Comparison of ENCODE assay signal across 18 mouse cellular contexts in genomic region chr6:23280811-23281513, GRCm38 (mm10). TPM values are rescaled to one million over a fixed set of nuclear protein-coding genes. Genes with fewer than 3 reads are reported as not detected.
DNase-seq lines count a peak whose midpoint lies in the region; ATAC-seq lines count a peak whose summit lies in the region.
"Had no signal": no experiment of that assay in that cellular context is flagged by ENCODE, and none has a peak within 500 bp of the region (broad histone marks: within the 10 kb centered on the region; RNA-seq: fewer than 3 reads in every experiment).

No protein-coding gene starts in this region.

- H3K4me3 ChIP-seq in embryonic facial prominence, embryonic 14.5 days (ENCODE audit: low read depth, low read length) = no peak overlapping the region
- no peak overlapping the region for H3K4me3 ChIP-seq in hindbrain, embryonic 11.5 days (ENCODE audit: low read depth, low read length)
- H3K4me3 ChIP-seq in midbrain, embryonic 15.5 days = no peak overlapping the region
- H3K4me3 ChIP-seq: embryonic facial prominence, embryonic 12.5 days; heart, embryonic 10.5 days had no signal

- no peak overlapping the region for H3K27ac ChIP-seq in embryonic facial prominence, embryonic 14.5 days (replicated peaks; ENCODE audit: low read depth, low read length)
- H3K27ac ChIP-seq in hindbrain, embryonic 11.5 days (ENCODE audit: low read depth, low read length) = no peak overlapping the region
- no peak overlapping the region for H3K27ac ChIP-seq in midbrain, embryonic 15.5 days
- H3K27ac ChIP-seq: embryonic facial prominence, embryonic 12.5 days; heart, embryonic 10.5 days had no signal

- peak; percentile 69 for ATAC-seq in embryonic facial prominence, embryonic 14.5 days (ENCODE audit: low read depth)
- ATAC-seq in hindbrain, embryonic 11.5 days (ENCODE audit: low FRiP score) = peak; percentile 91
- peak; percentile 81 for ATAC-seq in midbrain, embryonic 15.5 days (replicated peaks)
- ATAC-seq: CD4-positive, CD25-positive, alpha-beta regulatory T cell, adult 4 months had no signal

- no peaks in the 10 kb centered on the region for H3K4me1 ChIP-seq in embryonic facial prominence, embryonic 14.5 days (ENCODE audit: control insufficient read depth, insufficient read depth, low read length)
- no peaks in the 10 kb centered on the region for H3K4me1 ChIP-seq in hindbrain, embryonic 11.5 days (replicated peaks; ENCODE audit: control insufficient read depth, insufficient read depth, low read length)
- no peaks in the 10 kb centered on the region for H3K4me1 ChIP-seq in midbrain, embryonic 15.5 days
- H3K4me1 ChIP-seq: embryonic facial prominence, embryonic 12.5 days; heart, embryonic 10.5 days had no signal

- no peak overlapping the region for H3K9ac ChIP-seq in embryonic facial prominence, embryonic 14.5 days (ENCODE audit: low read depth, low read length)
- no peak overlapping the region for H3K9ac ChIP-seq in hindbrain, embryonic 11.5 days (ENCODE audit: low read depth, low read length)
- H3K9ac ChIP-seq in midbrain, embryonic 15.5 days = no peak overlapping the region
- H3K9ac ChIP-seq: embryonic facial prominence, embryonic 12.5 days had no signal

- peaks cover 2% of the 10 kb centered on the region for H3K27me3 ChIP-seq in embryonic facial prominence, embryonic 14.5 days (replicated peaks; ENCODE audit: control insufficient read depth, insufficient read depth, low read length)
- H3K27me3 ChIP-seq in hindbrain, embryonic 11.5 days (ENCODE audit: control insufficient read depth, insufficient read depth, low read length) = peaks cover 11% of the 10 kb centered on the region
- peaks cover 62% of the 10 kb centered on the region for H3K27me3 ChIP-seq in midbrain, embryonic 15.5 days (replicated peaks)

- peaks cover 8% of the 10 kb centered on the region; the same call in 1 of the 2 replicates for H3K9me3 ChIP-seq in embryonic facial prominence, embryonic 14.5 days (ENCODE audit: control insufficient read depth, low read length)
- no peaks in the 10 kb centered on the region for H3K9me3 ChIP-seq in hindbrain, embryonic 11.5 days (ENCODE audit: control insufficient read depth, low read length)
- H3K9me3 ChIP-seq in midbrain, embryonic 15.5 days = no peaks in the 10 kb centered on the region
- H3K9me3 ChIP-seq: embryonic facial prominence, embryonic 12.5 days; heart, embryonic 10.5 days had no signal

- WGBS in embryonic facial prominence, embryonic 14.5 days = 22% methylated on average over 15 of the region's 15 CpGs
- 28% methylated on average over 15 of the region's 15 CpGs for WGBS in hindbrain, embryonic 11.5 days
- 14% methylated on average over 15 of the region's 15 CpGs for WGBS in midbrain, embryonic 15.5 days

- DNase-seq in Muller cell, postnatal 12 days (ENCODE audit: inconsistent ontology term) = peak; percentile 27
- peak; percentile 60 for DNase-seq in embryonic facial prominence, embryonic 14.5 days (ENCODE audit: low spot score)
- DNase-seq in hindbrain, embryonic 11.5 days (ENCODE audit: low spot score) = peak; percentile 23
- no peak for DNase-seq in kidney, adult 11 months
- DNase-seq in spleen, adult 12 weeks (ENCODE audit: low spot score) = no peak
- DNase-seq in natural killer cell, adult 2 months (ENCODE audit: low spot score in 2 of 2) = no peak
- DNase-seq in left cerebral cortex, adult 18-20 months (ENCODE audit: low spot score in 2 of 2) = no peak
- DNase-seq: kidney, postnatal 10 days; lung, postnatal 10 days; right cerebral cortex, adult 18-20 months had no signal

- H3K4me2 ChIP-seq in embryonic facial prominence, embryonic 14.5 days (ENCODE audit: low read depth, low read length) = no peak overlapping the region
- H3K4me2 ChIP-seq in hindbrain, embryonic 11.5 days (replicated peaks; ENCODE audit: low read depth, low read length) = no peak overlapping the region
- H3K4me2 ChIP-seq in midbrain, embryonic 15.5 days = no peak overlapping the region
- H3K4me2 ChIP-seq: embryonic facial prominence, embryonic 12.5 days had no signal

- no peaks in the 10 kb centered on the region for H3K36me3 ChIP-seq in embryonic facial prominence, embryonic 14.5 days (ENCODE audit: control insufficient read depth, insufficient read depth, low read length)
- no peaks in the 10 kb centered on the region for H3K36me3 ChIP-seq in hindbrain, embryonic 11.5 days (ENCODE audit: control insufficient read depth, insufficient read depth, low read length)
- no peaks in the 10 kb centered on the region for H3K36me3 ChIP-seq in midbrain, embryonic 15.5 days (replicated peaks)
- H3K36me3 ChIP-seq: embryonic facial prominence, embryonic 12.5 days; heart, embryonic 10.5 days had no signal

RNA-seq across cellular contexts. Expression of gene Fezf1, which starts 32.8 kb away (rescaled TPM):
- 4.5 and 4.9 TPM in 2 replicates for polyA plus RNA-seq in embryonic facial prominence, embryonic 14.5 days (2014; fragmentation: Nextera tagmentation; extraction: Ambion mirVana)
- polyA plus RNA-seq in hindbrain, embryonic 11.5 days (2014; fragmentation: Nextera tagmentation; extraction: Ambion mirVana) = 0.11 TPM in 1 of 2 replicates, not detected in the other
- polyA plus RNA-seq in midbrain, embryonic 15.5 days (2015; fragmentation: Nextera tagmentation; extraction: Ambion mirVana) = 2.2 and 6.3 TPM in 2 replicates
- under 1 TPM in 1 of 2 experiments, not detected in 1; 0.14 TPM for total RNA-seq in left cerebral cortex, adult 18-20 months (2021)
- total RNA-seq: adrenal gland, adult 18-20 months; gastrocnemius, adult 8-10 months; liver, adult 2 months had no signal
- polyA plus RNA-seq: CD4-positive, CD25-positive, alpha-beta regulatory T cell, adult 4 months; liver, adult 2 months; stomach, embryonic 14.5 days had no signal

Comparison
In these comparisons a context has a peak if more than half of its experiments do, and no peak if none do; other contexts are left out.
1. DNase-seq: peak in Muller cell, postnatal 12 days (single experiment), embryonic facial prominence, embryonic 14.5 days (single experiment) and hindbrain, embryonic 11.5 days (single experiment); none in kidney, adult 11 months (single experiment), spleen, adult 12 weeks (single experiment), natural killer cell, adult 2 months (0 of 2) and left cerebral cortex, adult 18-20 months (0 of 2).
2. Peak in every context shown above with its lines, with median percentiles within 50 percentile points of each other: ATAC-seq.